Mouse (Mus musculus) mature B cell (primary cell): ENCODE data around the gene Pex16.

Experiments used
- in situ Hi-C: fragments of 300-500 bp; cut with MboI; formaldehyde crosslinking; loops from 2 replicates; pipeline ENCODE4 v1.14.3; 2019

The Pex16 gene

DNA sequence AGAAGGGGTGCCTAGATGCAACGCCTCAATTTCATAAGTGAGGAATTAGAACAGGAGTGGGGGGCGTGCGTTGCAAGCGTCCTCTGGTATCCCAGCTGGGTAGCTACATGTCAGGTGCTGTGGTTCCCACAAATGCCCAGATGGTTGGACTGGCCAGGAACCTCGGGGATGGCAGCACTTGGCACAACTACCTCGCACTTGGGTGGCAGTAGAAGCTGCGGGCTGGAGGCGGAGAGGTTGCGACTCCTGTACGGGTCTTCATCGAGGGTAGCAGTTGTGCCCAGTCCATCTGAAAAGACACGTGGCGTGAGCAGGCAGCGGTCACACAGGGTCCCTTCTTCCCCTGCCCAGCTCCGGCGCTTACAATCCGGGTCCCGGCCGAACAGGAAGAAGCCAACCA lies 4.1 kb upstream of the Pex16 start:
- in situ Hi-C loops: no loop called here

DNA sequence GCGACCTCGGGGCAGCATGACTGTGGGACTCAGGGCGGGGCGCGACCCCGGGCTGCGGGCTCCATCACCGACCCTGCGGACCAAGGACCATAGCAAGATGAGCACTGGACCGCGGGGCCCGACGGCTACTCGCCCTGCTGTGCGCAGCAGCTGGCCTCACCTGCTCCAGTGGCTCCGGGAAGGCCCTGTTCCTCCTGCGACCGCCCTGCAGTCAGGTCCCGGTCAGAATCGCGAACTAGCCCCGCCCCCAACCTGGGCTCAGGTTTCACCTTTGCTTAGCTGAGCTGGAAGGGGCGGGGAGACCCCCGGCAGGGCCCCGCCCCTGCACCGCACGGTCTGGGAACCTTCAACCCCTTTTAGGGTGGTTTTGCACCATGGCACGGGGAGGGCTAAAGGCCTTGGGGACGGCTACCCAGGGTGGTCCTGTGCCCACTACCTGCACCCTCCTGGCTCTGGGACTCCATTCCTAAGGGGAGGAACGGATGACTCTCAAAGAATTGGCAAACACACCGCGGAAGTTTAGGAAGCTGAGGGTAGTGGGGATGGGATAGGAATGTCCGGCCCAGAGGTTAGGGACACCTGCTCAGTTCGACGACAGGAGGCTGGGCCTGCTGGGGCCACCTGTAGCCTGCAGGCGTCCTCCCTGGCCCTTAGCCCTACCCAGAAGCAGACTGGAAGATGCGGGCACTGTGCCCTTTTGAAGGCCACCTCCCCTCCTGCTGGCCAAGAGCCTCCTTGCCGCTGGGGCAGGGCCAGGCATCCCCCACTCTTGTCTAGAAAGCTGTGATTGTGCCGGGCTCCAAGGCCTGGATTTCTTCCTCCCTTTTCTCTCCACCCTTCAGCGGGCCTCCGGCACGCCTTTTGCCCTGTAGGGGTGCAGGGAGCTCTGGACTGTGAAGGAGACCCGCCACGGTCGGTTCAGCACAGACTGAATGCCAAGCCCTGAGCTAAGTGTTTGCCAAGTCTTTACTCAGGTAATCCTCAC lies 3.4 kb upstream of the Pex16 start:
- in situ Hi-C loops: no loop called here

DNA sequence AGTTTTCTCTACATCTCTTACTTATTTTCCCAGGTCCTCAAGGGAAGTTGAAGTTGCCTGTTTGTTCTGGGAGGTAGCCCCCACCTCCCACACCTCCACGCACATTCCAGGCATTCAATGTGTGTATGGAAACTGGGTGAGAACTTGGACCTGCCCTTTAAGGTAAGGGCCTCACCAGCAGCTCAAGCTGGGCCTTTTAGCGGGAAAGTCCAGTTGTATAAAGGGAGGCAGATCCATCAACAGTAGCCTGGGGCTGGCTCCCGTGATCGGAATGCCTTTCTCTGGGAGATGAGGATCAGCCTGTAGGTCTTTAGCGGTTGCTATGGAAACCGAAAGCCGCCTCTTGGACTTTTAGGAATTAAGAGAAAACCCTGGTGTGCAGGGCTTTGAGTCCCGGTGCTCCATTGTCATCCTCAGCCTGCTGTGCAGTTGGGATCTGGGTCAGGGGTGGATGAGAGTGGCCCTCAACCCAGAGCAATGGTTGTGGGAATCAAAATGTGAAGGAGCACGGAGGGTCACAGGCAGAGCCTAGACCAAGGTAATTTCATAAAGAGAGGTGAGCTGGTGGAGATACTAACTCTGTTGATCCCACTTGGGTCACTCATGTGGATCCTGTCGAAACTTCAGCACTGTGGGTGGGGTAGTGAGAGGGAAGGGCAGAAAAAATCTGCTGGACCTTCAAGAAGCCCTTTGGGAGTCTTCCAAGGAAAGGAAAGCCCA lies 2.3 kb upstream of the Pex16 start:
- in situ Hi-C loops: no loop called here

DNA sequence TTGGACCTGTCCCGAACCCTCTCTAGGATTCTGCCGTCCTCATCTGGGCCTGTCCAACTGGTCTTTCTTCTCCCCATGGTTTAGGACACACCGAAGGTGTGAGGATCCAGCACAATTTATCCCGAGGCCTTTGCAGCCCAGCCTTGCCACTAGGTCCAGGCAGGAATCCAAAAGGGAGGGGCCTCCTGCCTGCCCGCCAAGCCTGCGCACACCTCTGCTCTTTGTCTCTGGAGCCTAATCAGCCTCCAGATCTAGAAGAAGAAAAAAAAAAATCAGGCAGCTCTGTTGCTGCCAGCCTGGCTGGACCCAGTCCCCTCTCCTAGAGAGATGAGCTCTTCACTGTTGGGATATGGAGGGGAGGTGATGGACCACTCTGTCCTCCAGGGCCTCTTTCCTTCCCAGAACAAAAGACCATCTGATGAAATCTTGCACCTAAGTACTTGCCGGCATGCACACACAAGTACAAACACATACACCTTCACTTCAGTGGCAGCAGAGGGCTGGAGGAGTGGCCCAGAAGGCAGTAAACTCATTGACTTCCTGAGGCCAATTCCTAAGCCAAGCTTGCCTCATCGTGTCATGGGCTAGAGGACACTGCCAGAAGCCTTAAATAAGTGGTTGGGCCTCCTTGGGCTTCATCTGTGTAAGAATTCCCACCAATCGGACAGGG lies 1.6 kb upstream of the Pex16 start:
- in situ Hi-C loops: no loop called here

DNA sequence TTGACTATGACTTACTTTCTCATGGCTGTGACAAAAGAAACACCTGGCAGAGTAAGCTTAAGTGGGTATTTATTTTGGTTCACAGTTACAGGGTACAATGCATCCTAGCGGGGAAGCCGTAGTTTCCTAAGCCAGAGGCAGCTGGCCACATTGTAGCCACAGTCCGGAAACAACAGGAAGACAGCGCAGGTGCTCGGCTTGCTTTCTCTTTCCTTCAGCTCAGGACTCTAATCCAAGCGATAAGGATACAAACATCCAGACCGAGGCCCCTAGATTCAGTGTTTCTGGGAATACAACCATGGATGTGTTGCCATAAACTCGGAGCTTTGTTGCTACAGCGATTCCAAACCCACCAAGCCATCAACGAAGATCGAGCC lies 1.1 kb upstream of the Pex16 start:
- in situ Hi-C loops: no loop called here

DNA sequence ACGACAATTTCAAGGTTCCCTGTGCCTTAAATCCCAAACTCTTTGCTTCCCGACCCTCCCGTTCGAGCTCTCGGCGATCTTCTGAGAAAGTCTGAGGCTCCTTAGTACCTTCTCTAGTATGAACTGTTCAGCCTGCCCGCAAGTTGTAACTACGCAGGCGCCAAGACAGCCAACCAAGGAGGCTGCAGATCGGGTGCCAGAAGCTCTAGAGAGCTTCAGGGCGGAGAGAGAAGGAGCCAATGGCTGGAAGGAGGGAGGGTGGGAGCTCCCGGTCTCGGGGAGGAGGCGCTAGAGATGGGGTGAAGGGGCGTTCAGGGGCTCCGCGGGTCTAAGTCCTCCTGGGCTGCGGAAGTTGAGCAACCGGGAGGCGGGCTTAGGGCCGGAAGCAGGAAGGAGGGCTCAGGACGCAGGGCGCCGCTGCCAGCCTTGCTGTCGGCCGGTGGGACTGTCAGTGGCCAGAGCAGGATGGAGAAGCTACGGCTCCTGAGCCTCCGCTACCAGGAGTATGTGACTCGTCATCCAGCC lies 685 bp downstream of the Pex16 start:
- in situ Hi-C loops: no loop called here

DNA sequence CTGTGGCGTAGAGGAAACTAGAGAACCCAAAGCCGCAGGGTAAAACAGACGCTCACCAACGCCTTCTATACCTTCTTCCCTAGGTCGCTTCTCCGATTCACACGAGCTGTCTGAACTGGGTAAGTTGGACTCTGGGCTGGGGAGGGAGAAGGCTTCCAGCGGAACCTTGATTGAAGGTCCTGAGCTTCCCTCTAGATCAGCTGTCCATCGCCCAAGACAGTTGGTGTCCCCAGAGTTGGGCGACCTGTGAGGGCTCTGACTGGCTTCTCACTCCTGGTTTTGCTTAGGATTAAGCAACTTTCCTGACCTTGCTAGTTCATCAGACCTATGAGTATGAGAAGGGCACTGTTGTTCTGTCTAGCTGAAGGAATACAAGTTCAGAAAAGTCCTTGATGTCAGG lies 1.3 kb downstream of the Pex16 start:
- in situ Hi-C loops: no loop called here

DNA sequence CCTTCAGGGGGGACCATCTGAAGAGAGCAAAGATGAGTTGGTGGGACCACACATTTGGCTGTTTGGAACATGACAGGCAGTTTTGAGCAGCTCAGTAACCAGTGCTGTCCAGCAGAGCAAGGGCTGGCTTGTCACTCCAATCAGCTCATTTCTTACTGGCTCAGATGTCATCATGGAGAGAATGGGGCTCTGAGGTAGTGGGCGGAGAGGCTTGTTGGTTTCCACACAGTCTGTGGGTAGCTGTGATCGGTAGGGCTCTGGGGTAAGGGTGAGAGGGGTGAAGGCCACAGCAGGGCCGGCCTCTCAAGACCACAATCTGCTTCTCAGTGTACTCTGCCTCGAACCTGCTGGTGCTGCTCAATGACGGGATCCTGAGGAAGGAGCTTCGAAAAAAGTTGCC lies 1.8 kb downstream of the Pex16 start:
- in situ Hi-C loops: no loop called here

DNA sequence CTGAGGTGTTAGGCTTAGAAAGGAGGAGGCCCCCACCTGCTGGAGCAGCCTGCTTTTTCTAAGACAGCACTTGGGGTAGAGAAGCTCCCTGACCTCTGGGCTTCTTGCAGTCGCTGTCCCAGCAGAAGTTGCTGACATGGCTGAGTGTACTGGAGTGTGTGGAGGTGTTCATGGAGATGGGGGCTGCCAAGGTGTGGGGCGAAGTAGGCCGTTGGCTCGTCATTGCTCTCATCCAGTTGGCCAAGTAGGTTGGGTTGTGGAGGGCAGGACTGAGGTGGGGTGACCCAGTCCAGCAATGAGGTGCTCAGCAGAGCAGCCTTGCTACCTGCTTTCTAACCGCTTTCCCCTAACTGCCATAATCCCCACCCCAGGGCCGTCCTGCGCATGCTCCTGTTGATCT lies 2.8 kb downstream of the Pex16 start:
- in situ Hi-C loops: no loop called here

DNA sequence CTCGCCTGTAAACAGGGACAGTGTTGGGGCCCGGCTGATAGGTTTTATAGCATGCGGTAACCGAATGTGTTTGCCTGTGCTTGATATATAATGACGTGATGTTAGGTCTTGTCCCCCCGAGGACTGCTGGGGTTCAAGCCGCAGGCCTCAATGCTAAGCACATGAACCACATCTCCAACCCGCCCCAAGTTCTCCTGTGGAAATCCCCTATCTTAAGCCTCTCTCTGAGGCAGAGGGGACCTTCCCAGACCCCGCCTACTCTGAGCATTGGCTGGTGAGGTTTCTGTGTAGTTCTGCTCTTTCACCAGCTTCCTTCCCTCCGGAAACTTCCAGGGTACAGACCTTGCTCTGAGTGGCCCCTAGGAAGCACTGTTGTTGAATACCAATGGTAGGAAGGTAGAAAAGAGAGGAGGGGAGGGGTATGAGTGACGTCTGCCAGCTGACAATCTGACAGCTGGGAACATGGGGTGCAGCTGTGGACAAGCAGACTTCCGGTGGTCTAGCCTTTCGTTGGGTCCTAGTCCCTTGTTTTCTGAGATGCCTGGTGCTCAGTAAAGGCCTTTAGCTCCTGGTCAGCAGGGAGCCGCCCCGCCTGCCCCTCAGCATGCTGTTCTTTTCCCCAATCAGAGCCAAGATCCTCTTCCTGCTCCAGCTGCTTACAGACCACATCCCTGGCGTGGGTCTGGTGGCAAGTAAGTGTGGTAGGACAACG lies 5.5 kb downstream of the Pex16 start:
- in situ Hi-C loops: no loop called here

DNA sequence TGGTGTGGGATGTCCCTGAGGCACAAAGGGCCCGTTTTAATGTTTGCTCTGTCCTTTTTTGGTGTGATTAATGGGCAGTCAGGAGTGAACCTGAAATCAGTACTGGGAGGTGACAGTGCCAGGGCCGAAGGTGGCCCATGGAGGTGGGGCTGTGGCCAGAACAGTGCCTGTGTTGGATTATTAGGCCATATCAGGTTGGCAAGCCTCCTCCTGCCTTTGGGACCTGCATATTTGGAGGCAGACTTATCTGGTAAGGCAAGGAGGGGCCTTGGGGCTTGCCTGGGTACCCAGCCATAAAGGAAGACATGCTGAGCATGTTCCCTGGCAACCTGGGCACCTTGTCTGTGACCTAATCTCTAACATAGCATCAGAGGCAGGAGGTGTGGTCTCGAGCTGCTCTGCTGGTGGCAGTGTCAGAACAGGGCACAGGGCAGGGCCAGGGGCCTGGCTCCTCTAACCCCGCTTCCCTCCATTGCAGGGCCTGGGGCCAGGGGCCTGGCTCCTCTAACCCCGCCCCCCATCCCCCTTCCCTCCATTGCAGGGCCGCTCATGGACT lies 6.1 kb downstream of the Pex16 start:
- in situ Hi-C loops: no loop called here

DNA sequence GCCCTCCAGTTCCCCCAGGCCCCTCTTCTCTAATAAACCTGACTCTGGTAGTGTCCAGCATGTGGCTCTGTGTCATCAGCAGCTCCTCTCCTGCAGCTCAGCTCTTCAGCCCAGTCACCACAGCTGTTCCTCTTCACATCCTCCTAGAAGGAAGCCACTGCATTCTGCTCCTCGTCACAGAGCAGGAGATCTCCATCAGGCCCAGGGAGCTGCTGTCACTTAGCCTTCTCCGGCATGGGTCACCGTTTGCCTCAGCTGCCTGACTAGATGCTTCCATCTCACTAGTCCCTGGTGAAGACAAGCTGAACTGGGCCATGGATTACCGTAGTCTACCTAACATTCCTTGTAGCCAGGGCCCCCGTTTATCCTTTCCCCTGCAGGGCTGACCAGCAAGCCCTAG lies 6.7 kb downstream of the Pex16 start:
- in situ Hi-C loops: no loop called here

DNA sequence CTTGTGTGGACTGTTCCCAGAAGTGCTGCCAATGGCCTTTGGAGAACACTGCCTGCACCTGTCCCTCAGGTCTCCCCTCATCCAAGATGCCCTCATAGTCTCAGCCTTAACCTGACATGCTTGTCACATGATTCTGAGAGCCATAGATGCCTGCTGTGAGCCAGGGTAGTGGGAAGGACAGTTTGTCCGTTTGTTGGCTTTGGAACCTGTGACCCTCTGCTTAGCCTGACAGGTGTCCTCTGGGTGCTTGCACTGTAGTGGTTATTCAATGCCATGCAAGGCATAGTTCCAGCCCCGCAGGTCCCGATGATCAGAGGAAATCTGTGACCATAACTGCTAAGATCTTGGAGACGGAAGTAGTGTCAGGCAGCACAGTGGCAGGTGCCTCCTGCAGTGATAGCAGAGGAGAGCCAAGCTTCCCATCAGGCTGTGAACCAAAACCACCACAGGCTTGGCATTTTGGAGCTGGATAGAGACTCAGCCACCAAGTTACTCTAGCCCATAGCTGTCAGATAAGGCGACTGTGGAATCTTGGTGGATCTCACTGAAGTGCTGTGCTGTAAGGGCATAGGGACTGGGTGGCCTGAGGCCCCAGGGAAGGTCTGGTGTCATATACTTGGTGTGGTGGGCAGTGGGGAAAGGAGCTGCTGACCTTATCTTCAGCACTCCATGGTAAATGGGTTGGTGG lies 7.6 kb downstream of the Pex16 start, which contains the start of gene 1700029I15Rik:
1700029I15Rik (plus strand) TSS at position 638 of the 688 bp plus-strand sequence.
- in situ Hi-C loops: no loop called here

DNA sequence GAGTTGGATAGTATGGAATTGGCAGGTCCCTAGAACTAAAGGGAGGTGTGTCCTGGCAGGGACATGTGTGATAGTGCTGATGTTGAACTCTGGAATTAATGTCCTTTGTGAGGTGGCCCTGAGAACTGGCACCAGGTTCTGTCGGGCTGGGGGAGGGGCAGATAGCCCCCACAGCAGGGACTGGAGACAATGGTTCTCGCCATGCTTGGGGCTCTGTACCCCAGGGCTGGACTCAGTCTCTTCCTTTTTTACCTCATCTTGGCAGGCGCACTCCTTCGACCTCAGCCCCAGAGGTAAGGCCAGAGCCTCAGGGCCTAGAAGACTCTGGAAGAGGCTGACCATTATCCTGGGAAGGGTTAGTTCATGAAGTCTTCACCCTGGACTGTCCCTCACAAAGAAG lies 8.3 kb downstream of the Pex16 start:
- in situ Hi-C loops: no loop called here

DNA sequence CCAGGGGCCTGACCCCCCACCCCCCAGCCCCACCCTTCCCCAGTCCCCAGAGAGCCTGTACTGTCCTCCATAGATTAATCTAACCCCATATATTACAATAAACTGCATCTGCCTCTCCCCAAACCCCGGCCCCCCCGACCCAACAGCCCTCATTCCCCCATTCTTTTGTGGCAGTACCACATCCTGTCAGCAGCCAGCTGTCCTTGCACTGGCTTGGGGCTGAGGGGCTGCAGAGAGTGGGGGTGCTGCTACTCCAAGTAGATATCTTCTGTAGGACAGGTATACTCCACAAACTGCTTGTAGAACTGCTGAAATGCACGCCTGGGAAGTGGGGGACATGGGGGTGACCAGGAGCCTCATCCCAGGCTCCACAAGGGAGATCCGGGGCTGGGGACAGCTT lies 9.6 kb downstream of the Pex16 start:
- in situ Hi-C loops: no loop called here

DNA sequence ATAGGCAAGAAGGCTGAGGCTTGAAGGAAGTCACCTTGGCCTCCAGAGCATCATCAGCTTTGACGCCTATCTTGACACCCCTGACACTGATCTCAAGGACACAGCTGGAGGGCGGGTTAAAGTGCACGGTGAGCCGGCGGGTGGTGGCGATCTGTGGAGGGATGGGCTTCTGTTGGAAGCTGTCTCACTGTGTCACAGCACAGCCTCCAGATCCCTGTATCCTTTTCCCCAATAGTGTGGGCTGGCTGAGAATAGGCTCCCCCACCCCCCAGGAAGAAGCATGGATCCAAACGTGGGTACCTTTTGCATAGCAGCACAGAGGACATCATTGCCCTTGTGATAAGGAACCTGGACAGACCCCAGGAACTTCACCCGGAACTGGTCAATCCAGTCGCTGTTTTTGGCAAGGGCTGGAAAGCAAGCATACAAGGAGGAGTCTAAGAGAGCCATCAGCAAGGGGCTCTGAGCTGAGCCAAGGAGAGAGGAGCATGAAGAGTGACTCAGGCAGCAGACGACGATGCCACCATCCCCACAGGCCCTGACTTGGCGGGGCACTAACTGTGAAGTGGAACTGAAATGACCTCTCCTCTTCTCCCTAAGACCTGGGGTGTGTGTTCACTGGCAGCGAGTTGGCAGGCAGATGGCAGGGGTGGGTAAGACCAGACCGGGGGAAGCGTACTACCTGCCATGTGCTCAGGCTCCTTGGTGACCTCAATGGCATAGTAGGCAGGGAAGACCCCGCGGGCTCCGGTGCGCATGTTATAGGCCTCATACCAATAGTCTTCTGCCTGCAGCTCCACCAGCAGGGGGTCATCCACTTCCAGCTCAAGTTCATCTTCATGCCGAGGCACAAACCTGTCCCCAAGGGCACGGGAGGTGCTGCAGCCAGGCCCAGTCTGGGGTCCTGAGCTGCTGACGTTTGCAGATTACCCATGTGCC lies 10.9 kb downstream of the Pex16 start:
- in situ Hi-C loops: no loop called here

DNA sequence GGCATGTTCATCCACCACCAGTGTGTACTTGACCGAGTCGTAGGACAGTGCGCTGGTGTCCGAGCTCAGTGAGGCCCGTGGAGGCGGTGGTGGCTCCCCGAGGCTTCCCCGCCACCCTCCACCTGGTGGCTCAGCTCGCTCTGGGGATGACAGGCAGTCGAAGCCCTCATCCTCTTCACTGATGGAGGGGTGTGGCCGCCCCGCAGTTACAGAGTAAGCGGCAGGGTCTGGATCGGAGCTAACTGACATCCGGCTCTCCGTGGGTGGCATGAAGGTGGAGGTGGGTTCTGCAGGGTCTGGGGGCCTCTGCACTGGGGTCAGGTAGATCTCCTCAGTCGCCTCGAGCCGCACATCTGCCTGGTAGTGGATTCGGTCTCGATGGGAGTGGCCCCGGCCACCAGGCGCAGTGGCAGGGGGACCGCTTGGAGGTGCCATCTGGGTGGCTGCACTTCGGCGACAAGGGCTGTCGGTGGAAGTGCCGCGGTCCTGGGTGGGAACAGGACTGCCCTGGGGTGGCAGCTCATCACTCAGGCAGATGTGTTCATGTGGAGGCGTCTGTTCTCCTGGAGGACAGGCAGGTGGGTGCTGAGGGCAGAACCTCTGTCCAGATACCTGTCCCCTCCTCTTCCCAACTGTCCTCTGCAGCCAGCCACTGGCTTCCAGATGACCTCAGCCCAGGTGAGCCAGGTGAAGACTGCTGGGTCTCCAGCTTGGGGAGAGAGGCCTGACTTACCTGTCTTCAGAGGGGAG lies 12.5 kb downstream of the Pex16 start:
- in situ Hi-C loops: no loop called here

DNA sequence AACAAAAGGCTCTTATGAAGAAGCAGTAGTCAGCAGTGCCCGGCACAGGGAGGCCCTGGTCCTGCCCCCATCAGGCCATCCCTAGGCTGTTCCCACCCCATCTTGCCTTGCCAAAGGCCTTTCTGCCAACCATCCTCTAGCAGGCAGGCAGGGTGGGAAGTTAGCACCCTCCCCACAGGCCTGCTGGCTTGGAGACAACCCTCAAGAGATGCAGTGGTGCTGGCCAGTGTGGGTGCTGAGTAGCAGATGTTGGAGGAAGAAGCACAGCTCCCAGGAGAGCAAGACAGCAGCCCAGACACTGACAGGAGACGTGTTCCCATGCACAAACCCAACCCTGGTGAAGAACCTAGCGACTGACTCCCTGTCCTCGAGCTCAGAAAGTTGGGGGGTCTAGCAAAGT lies 13.2 kb downstream of the Pex16 start:
- in situ Hi-C loops: no loop called here

DNA sequence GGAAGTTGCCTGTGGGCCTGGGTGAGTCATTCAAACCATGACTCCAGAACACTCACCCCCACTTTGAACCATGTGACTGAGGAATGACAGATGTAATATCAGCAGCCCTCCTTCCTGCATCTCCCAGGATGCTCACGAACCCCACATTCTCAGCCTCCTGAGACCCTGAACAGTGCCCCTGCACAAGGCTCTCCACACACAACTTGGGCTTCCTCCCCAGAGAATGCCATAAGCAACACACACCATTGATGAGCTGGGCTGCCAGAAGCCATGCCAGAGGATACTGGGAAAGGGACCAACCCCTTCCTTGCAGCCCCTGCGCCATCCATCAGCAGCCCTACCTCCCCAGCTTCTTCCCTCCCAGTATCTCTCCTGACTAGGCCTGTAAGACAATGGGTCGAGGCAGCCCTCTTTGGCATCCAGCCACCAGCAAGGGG lies 13.6 kb downstream of the Pex16 start:
- in situ Hi-C loops: no loop called here
